In the genomic region with DNA sequence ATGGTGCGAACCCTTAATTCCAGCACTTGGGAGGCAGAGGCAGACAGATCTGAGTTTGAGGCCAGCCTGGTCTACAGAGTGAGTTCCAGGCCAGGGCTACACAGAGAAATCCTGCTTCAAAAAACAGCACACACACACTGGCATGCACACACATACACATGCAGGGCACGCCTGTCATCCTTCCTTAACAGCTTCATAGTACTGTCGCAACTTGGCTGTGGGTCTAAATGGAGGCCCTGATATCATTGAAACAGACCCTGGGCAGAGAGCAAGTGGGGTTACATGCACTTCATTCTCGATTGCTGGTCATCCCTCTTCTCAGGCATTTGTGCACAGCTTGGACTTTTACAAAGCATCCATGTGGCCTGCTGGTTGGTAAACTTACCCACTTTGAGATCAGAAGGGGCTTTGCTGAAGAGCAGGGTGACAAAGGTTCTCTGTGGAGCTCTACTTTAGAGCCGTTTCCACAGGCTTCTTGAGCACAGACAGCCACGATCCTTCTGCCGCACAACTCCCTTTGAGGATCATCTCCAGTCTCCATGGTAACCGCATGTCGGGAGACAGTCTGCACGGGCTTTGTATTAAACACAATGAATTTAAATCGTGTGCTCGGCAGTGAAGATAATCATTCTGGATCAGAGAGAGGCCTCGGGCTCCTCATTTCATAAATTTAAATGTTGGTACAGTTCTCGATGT, we compare ENCODE assay signal across 13 mouse cellular contexts. TPM values are rescaled to one million over a fixed set of nuclear protein-coding genes. Genes with fewer than 3 reads are reported as not detected.
DNase-seq lines count a peak whose midpoint lies in the region; ATAC-seq and TF ChIP-seq lines count a peak whose summit lies in the region.
"Had no signal": no experiment of that assay in that cellular context is flagged by ENCODE, and none has a peak within 500 bp of the region (broad histone marks: within the 10 kb centered on the region; RNA-seq: fewer than 3 reads in every experiment).

No protein-coding gene starts in this region.

- 63% methylated on average over 14 of the region's 14 CpGs for WGBS in embryonic facial prominence, embryonic 14.5 days
- WGBS in hindbrain, postnatal 0 days = 16% methylated on average over 14 of the region's 14 CpGs
- WGBS in neural tube, embryonic 13.5 days = 32% methylated on average over 14 of the region's 14 CpGs
- 70% methylated on average over 14 of the region's 14 CpGs for WGBS in lung, adult 2 months

- peak; percentile 48 to 73 for DNase-seq in layer of hippocampus, adult 18-20 months (ENCODE audit: low spot score in 2 of 2)
- DNase-seq in layer of hippocampus, postnatal 25 days (ENCODE audit: extremely low spot score in 1 of 2, low spot score in 1 of 2) = no peak
- peak; percentile 57 for DNase-seq in embryonic facial prominence, embryonic 14.5 days (ENCODE audit: low spot score)
- peak; percentile 86 for DNase-seq in hindbrain, postnatal 0 days (ENCODE audit: low spot score)
- no peak for DNase-seq in kidney, adult 9 months
- no peak for DNase-seq in gastrocnemius, postnatal 10 days
- no peak for DNase-seq in lung, adult 2 months
- DNase-seq: heart, adult 11 months; lung, postnatal 14 days; thymus, adult 2 months had no signal

- H3K4me3 ChIP-seq in embryonic facial prominence, embryonic 14.5 days (ENCODE audit: low read depth, low read length) = no peak overlapping the region
- H3K4me3 ChIP-seq in hindbrain, postnatal 0 days (ENCODE audit: low read length) = no peak overlapping the region
- H3K4me3 ChIP-seq in neural tube, embryonic 13.5 days = no peak overlapping the region
- no peak overlapping the region for H3K4me3 ChIP-seq in lung, adult 2 months (replicated peaks; ENCODE audit: extremely low read depth, low read depth, low read length)
- H3K4me3 ChIP-seq: limb, embryonic 10.5 days had no signal

- ATAC-seq in embryonic facial prominence, embryonic 14.5 days (ENCODE audit: low read depth) = peak; percentile 62; the same call in 1 of the 2 replicates
- ATAC-seq in hindbrain, postnatal 0 days = peak; percentile 85
- ATAC-seq in neural tube, embryonic 13.5 days (ENCODE audit: low read depth) = peak; percentile 82
- ATAC-seq: intestine, postnatal 0 days had no signal

- TF ChIP-seq POLR2A in lung, adult 2 months (IDR thresholded peaks at IDR 0.05; ENCODE audit: borderline replicate concordance, extremely low read depth, low read depth, low read length) = no peak

- no peak for TF ChIP-seq CTCF in hindbrain, postnatal 0 days (IDR thresholded peaks at IDR 0.05; ENCODE audit: low read depth)
- no peak for TF ChIP-seq CTCF in lung, adult 2 months (IDR thresholded peaks at IDR 0.05; ENCODE audit: insufficient read depth, low read length)

- no peak overlapping the region for H3K4me2 ChIP-seq in embryonic facial prominence, embryonic 14.5 days (ENCODE audit: low read depth, low read length)
- peak overlapping the region; percentile 16; the same call in 1 of the 2 replicates for H3K4me2 ChIP-seq in hindbrain, postnatal 0 days (ENCODE audit: low read depth, low read length)
- H3K4me2 ChIP-seq in neural tube, embryonic 13.5 days = peak overlapping the region; percentile 38

- H3K4me1 ChIP-seq in embryonic facial prominence, embryonic 14.5 days (ENCODE audit: control insufficient read depth, insufficient read depth, low read length) = no peaks in the 10 kb centered on the region; the same call in 1 of the 2 replicates
- peaks cover 17% of the 10 kb centered on the region for H3K4me1 ChIP-seq in hindbrain, postnatal 0 days (ENCODE audit: insufficient read depth, low read length)
- peaks cover 59% of the 10 kb centered on the region for H3K4me1 ChIP-seq in neural tube, embryonic 13.5 days (replicated peaks)
- H3K4me1 ChIP-seq in lung, adult 2 months (ENCODE audit: control insufficient read depth, insufficient read depth, low read length) = no peaks in the 10 kb centered on the region
- H3K4me1 ChIP-seq: limb, embryonic 10.5 days had no signal

- no peak overlapping the region for H3K9ac ChIP-seq in embryonic facial prominence, embryonic 14.5 days (ENCODE audit: low read depth, low read length)
- H3K9ac ChIP-seq in hindbrain, postnatal 0 days (replicated peaks; ENCODE audit: low read length) = peak overlapping the region; percentile 21; the same call in 1 of the 2 replicates
- H3K9ac ChIP-seq in neural tube, embryonic 13.5 days = peak overlapping the region; percentile 41

- no peaks in the 10 kb centered on the region for H3K9me3 ChIP-seq in embryonic facial prominence, embryonic 14.5 days (ENCODE audit: control insufficient read depth, low read length)
- H3K9me3 ChIP-seq in hindbrain, postnatal 0 days (ENCODE audit: low read length) = no peaks in the 10 kb centered on the region
- H3K9me3 ChIP-seq in neural tube, embryonic 13.5 days = no peaks in the 10 kb centered on the region
- H3K9me3 ChIP-seq: limb, embryonic 10.5 days had no signal

- no peak overlapping the region for H3K27ac ChIP-seq in embryonic facial prominence, embryonic 14.5 days (replicated peaks; ENCODE audit: low read depth, low read length)
- H3K27ac ChIP-seq in hindbrain, postnatal 0 days = peak overlapping the region; percentile 81
- peak overlapping the region; percentile 90 for H3K27ac ChIP-seq in neural tube, embryonic 13.5 days (replicated peaks)
- H3K27ac ChIP-seq: limb, embryonic 10.5 days had no signal

- H3K27me3 ChIP-seq in embryonic facial prominence, embryonic 14.5 days (replicated peaks; ENCODE audit: control insufficient read depth, insufficient read depth, low read length) = no peaks in the 10 kb centered on the region
- H3K27me3 ChIP-seq in hindbrain, postnatal 0 days (ENCODE audit: insufficient read depth, low read length) = no peaks in the 10 kb centered on the region
- no peaks in the 10 kb centered on the region for H3K27me3 ChIP-seq in neural tube, embryonic 13.5 days

- H3K36me3 ChIP-seq in embryonic facial prominence, embryonic 14.5 days (ENCODE audit: control insufficient read depth, insufficient read depth, low read length) = no peaks in the 10 kb centered on the region
- H3K36me3 ChIP-seq in hindbrain, postnatal 0 days (ENCODE audit: insufficient read depth, low read length) = no peaks in the 10 kb centered on the region
- H3K36me3 ChIP-seq in neural tube, embryonic 13.5 days = peaks cover 18% of the 10 kb centered on the region
- H3K36me3 ChIP-seq: limb, embryonic 10.5 days had no signal

RNA-seq across cellular contexts. Expression of gene Mapre3, which starts 51.5 kb away (rescaled TPM):
- total RNA-seq in layer of hippocampus, adult 18-20 months (2021) = 100 to 1,000 TPM; 216 to 227 TPM
- total RNA-seq in layer of hippocampus, postnatal 25 days (2021) = 100 to 1,000 TPM; 230 to 250 TPM
- 31.0 and 37.0 TPM in 2 replicates for polyA plus RNA-seq in embryonic facial prominence, embryonic 14.5 days (2014; fragmentation: Nextera tagmentation; extraction: Ambion mirVana)
- total RNA-seq in hindbrain, postnatal 0 days (2014; rRNA removed) = 51.7 and 55.8 TPM in 2 replicates
- 134 and 137 TPM in 2 replicates for polyA plus RNA-seq in hindbrain, postnatal 0 days (2015; fragmentation: Nextera tagmentation; extraction: Ambion mirVana)
- polyA plus RNA-seq in neural tube, embryonic 13.5 days (2015; fragmentation: Nextera tagmentation; extraction: Ambion mirVana) = 107 and 116 TPM in 2 replicates
- 10 to 100 TPM; 65.0 to 81.1 TPM for total RNA-seq in gastrocnemius, postnatal 10 days (2021)
- polyA plus RNA-seq in lung, adult 2 months (2012; rRNA removed) = 66.2 and 81.8 TPM in 2 replicates

RNA-seq across cellular contexts. Expression of gene Dpysl5, which starts 51.6 kb away (rescaled TPM):
- total RNA-seq in layer of hippocampus, adult 18-20 months (2021) = 10 to 100 TPM; 22.8 to 27.1 TPM
- total RNA-seq in layer of hippocampus, postnatal 25 days (2021) = 10 to 100 TPM; 40.5 to 46.6 TPM
- 17.0 and 17.5 TPM in 2 replicates for polyA plus RNA-seq in embryonic facial prominence, embryonic 14.5 days (2014; fragmentation: Nextera tagmentation; extraction: Ambion mirVana)
- 261 and 286 TPM in 2 replicates for total RNA-seq in hindbrain, postnatal 0 days (2014; rRNA removed)
- polyA plus RNA-seq in hindbrain, postnatal 0 days (2015; fragmentation: Nextera tagmentation; extraction: Ambion mirVana) = 120 and 148 TPM in 2 replicates
- polyA plus RNA-seq in neural tube, embryonic 13.5 days (2015; fragmentation: Nextera tagmentation; extraction: Ambion mirVana) = 176 and 184 TPM in 2 replicates
- total RNA-seq in gastrocnemius, postnatal 10 days (2021) = 1 to 10 TPM; 2.7 to 3.2 TPM
- 5.6 and 7.9 TPM in 2 replicates for polyA plus RNA-seq in lung, adult 2 months (2012; rRNA removed)

Comparison
In these comparisons a context has a peak if more than half of its experiments do, and no peak if none do; other contexts are left out.
1. DNase-seq: peak in layer of hippocampus, adult 18-20 months (2 of 2), embryonic facial prominence, embryonic 14.5 days (single experiment) and hindbrain, postnatal 0 days (single experiment); none in layer of hippocampus, postnatal 25 days (0 of 2), kidney, adult 9 months (single experiment), gastrocnemius, postnatal 10 days (single experiment) and lung, adult 2 months (single experiment).
2. RNA of gene Dpysl5, which starts 51.6 kb away (total RNA-seq): 261 to 286 TPM in hindbrain, postnatal 0 days, 40.5 to 46.6 TPM in layer of hippocampus, postnatal 25 days and 22.8 to 27.1 TPM in layer of hippocampus, adult 18-20 months; 2.7 to 3.2 TPM in gastrocnemius, postnatal 10 days; every median in the first group is over 4 times any median in the second.
3. Peak in every context shown above with its lines, with median percentiles within 50 percentile points of each other: ATAC-seq.